Mouse (Mus musculus): ENCODE data around the gene Pgpep1l.

GRCm38 (mm10) chr7:68262612-68263200, 1.3 kb downstream of the Pgpep1l start:
- TF ChIP-seq CTCF (IDR thresholded peaks at IDR 0.05; ENCODE audit: low read depth) (no peak), EP300 (IDR thresholded peaks at IDR 0.05; ENCODE audit: low read depth) (no peak)

Data from heart, postnatal 0 days (tissue).